Mouse (Mus musculus): ENCODE measurements at regions not wholly inside any gene's neighbourhood (a gene's known extent, or its start where the extent isn't known, plus 50 kb on each side); places are given as distances from the start of the nearest gene placed in this dataset.
A peak's percentile ranks its signal among the peaks of the same experiment; 100 is the strongest.

- Histone ChIP-seq H3K36me3 (ENCODE audit: control insufficient read depth, insufficient read depth, low read length, poor library complexity, severe bottlenecking) (no peaks in the 10 kb centered on the region), H3K27me3 (ENCODE audit: control insufficient read depth, insufficient read depth, low read length, poor library complexity, severe bottlenecking) (no peaks in the 10 kb centered on the region)
- no peak for DNase-seq (ENCODE audit: low read depth, low spot score)
These were observed 101.1 kb downstream of the Cstad start for GRCm38 (mm10) chr2:30695771-30696456.

- Histone ChIP-seq H3K27me3 (ENCODE audit: control insufficient read depth, insufficient read depth, low read length, poor library complexity, severe bottlenecking) (no peaks in the 10 kb centered on the region), H3K36me3 (ENCODE audit: control insufficient read depth, insufficient read depth, low read length, poor library complexity, severe bottlenecking) (no peaks in the 10 kb centered on the region)
- DNase-seq (ENCODE audit: low read depth, low spot score), result no peak
These were observed 100.2 kb downstream of the Cstad start for GRCm38 (mm10) chr2:30695041-30695440.

GRCm38 (mm10) chr2:30693206-30694035, 98.6 kb downstream of the Cstad start:
- peak; percentile 81 for DNase-seq (ENCODE audit: low read depth, low spot score)
- Histone ChIP-seq H3K36me3 (ENCODE audit: control insufficient read depth, insufficient read depth, low read length, poor library complexity, severe bottlenecking) (no peaks in the 10 kb centered on the region), H3K27me3 (ENCODE audit: control insufficient read depth, insufficient read depth, low read length, poor library complexity, severe bottlenecking) (no peaks in the 10 kb centered on the region)

GRCm38 (mm10) chr2:30692561-30693205, 97.8 kb downstream of the Cstad start:
- peak; percentile 37 for DNase-seq (ENCODE audit: low read depth, low spot score)
- no peaks in the 10 kb centered on the region for H3K27me3 ChIP-seq (ENCODE audit: control insufficient read depth, insufficient read depth, low read length, poor library complexity, severe bottlenecking)
- no peaks in the 10 kb centered on the region for H3K36me3 ChIP-seq (ENCODE audit: control insufficient read depth, insufficient read depth, low read length, poor library complexity, severe bottlenecking)

GRCm38 (mm10) chr2:30691857-30692560, 97.2 kb downstream of the Cstad start:
- no peaks in the 10 kb centered on the region for H3K27me3 ChIP-seq (ENCODE audit: control insufficient read depth, insufficient read depth, low read length, poor library complexity, severe bottlenecking)
- no peaks in the 10 kb centered on the region for H3K36me3 ChIP-seq (ENCODE audit: control insufficient read depth, insufficient read depth, low read length, poor library complexity, severe bottlenecking)
- DNase-seq (ENCODE audit: low read depth, low spot score), result peak; percentile 58

- H3K27me3 ChIP-seq (ENCODE audit: control insufficient read depth, insufficient read depth, low read length, poor library complexity, severe bottlenecking), result no peaks in the 10 kb centered on the region
- no peaks in the 10 kb centered on the region for H3K36me3 ChIP-seq (ENCODE audit: control insufficient read depth, insufficient read depth, low read length, poor library complexity, severe bottlenecking)
- peak; percentile 75 for DNase-seq (ENCODE audit: low read depth, low spot score)
These were observed 96.4 kb downstream of the Cstad start for GRCm38 (mm10) chr2:30690925-30691856.

GRCm38 (mm10) chr2:30690307-30690706, 95.5 kb downstream of the Cstad start:
- no peaks in the 10 kb centered on the region for H3K27me3 ChIP-seq (ENCODE audit: control insufficient read depth, insufficient read depth, low read length, poor library complexity, severe bottlenecking)
- H3K36me3 ChIP-seq (ENCODE audit: control insufficient read depth, insufficient read depth, low read length, poor library complexity, severe bottlenecking), result no peaks in the 10 kb centered on the region
- DNase-seq (ENCODE audit: low read depth, low spot score), result peak; percentile 91

- H3K27me3 ChIP-seq (ENCODE audit: control insufficient read depth, insufficient read depth, low read length, poor library complexity, severe bottlenecking), result no peaks in the 10 kb centered on the region
These were observed 93.6 kb downstream of the Cstad start for GRCm38 (mm10) chr2:30688402-30688801.

GRCm38 (mm10) chr2:30687121-30687551, 92.3 kb downstream of the Cstad start:
- DNase-seq (ENCODE audit: low read depth, low spot score), result no peak
- no peaks in the 10 kb centered on the region for H3K36me3 ChIP-seq (ENCODE audit: control insufficient read depth, insufficient read depth, low read length, poor library complexity, severe bottlenecking)
- H3K27me3 ChIP-seq (ENCODE audit: control insufficient read depth, insufficient read depth, low read length, poor library complexity, severe bottlenecking), result no peaks in the 10 kb centered on the region

More at GRCm38 (mm10) chr2:30688402-30688801, 93.6 kb downstream of the Cstad start:
- no peaks in the 10 kb centered on the region for H3K36me3 ChIP-seq (ENCODE audit: control insufficient read depth, insufficient read depth, low read length, poor library complexity, severe bottlenecking)
- no peak for DNase-seq (ENCODE audit: low read depth, low spot score)

- Histone ChIP-seq H3K36me3 (ENCODE audit: control insufficient read depth, insufficient read depth, low read length, poor library complexity, severe bottlenecking) (no peaks in the 10 kb centered on the region), H3K27me3 (ENCODE audit: control insufficient read depth, insufficient read depth, low read length, poor library complexity, severe bottlenecking) (no peaks in the 10 kb centered on the region)
- no peak for DNase-seq (ENCODE audit: low read depth, low spot score)
These were observed 91.5 kb downstream of the Cstad start for GRCm38 (mm10) chr2:30686359-30686758.

GRCm38 (mm10) chr2:30685137-30685860, 90.5 kb downstream of the Cstad start:
- Histone ChIP-seq H3K36me3 (ENCODE audit: control insufficient read depth, insufficient read depth, low read length, poor library complexity, severe bottlenecking) (no peaks in the 10 kb centered on the region), H3K27me3 (ENCODE audit: control insufficient read depth, insufficient read depth, low read length, poor library complexity, severe bottlenecking) (no peaks in the 10 kb centered on the region)
- DNase-seq (ENCODE audit: low read depth, low spot score), result no peak

- no peaks in the 10 kb centered on the region for H3K27me3 ChIP-seq (ENCODE audit: control insufficient read depth, insufficient read depth, low read length, poor library complexity, severe bottlenecking)
- no peaks in the 10 kb centered on the region for H3K36me3 ChIP-seq (ENCODE audit: control insufficient read depth, insufficient read depth, low read length, poor library complexity, severe bottlenecking)
- DNase-seq (ENCODE audit: low read depth, low spot score), result no peak
These were observed 89.6 kb downstream of the Cstad start for GRCm38 (mm10) chr2:30684461-30684860.

- no peaks in the 10 kb centered on the region for H3K36me3 ChIP-seq (ENCODE audit: control insufficient read depth, insufficient read depth, low read length, poor library complexity, severe bottlenecking)
- no peak for DNase-seq (ENCODE audit: low read depth, low spot score)
- H3K27me3 ChIP-seq (ENCODE audit: control insufficient read depth, insufficient read depth, low read length, poor library complexity, severe bottlenecking), result no peaks in the 10 kb centered on the region
These were observed 87.4 kb downstream of the Cstad start for GRCm38 (mm10) chr2:30682146-30682825.

Measured in splenic B cell, adult 2 months (primary cell).